In genomic region chr3:56183159-56184133, GRCm38 (mm10) we compare ENCODE assay signal across 8 mouse cellular contexts. TPM values are rescaled to one million over a fixed set of nuclear protein-coding genes. Genes with fewer than 3 reads are reported as not detected.
DNase-seq lines count a peak whose midpoint lies in the region; ATAC-seq and TF ChIP-seq lines count a peak whose summit lies in the region.

Gene Nbea (minus strand): TSS chr3:56183701.

- DNase-seq in embryonic facial prominence, embryonic 10.5 days (ENCODE audit: low spot score): peak; percentile 90
- peak; percentile 83 for DNase-seq in kidney, adult 11 months
- peak; percentile 87 to 90 for DNase-seq in left cerebral cortex, postnatal 25 days (ENCODE audit: low spot score in 2 of 2)
- DNase-seq in midbrain, embryonic 11.5 days (ENCODE audit: low spot score, missing footprints): peak; percentile 99
- peak in 1 of 2 experiments; percentile 8 for DNase-seq in spleen, adult 2 months (ENCODE audit: low read depth in 1 of 2, low spot score in 2 of 2)

- TF ChIP-seq POLR2A in bone marrow, adult 2 months (IDR thresholded peaks at IDR 0.05; ENCODE audit: borderline replicate concordance, control insufficient read depth, low read depth, low read length): no peak
- no peak for TF ChIP-seq POLR2A in spleen, adult 2 months (IDR thresholded peaks at IDR 0.05; ENCODE audit: low read depth, low read length)

- intact Hi-C loops in left cerebral cortex, postnatal 25 days (cut with DNase I): loop anchor here (5.0 to 10.0 kb wide), 5 partner anchors 86 to 1554 kb away; partner anchors contain the start of gene Rnf13

- no peak within 1 kb of the TSS; the same call in 1 of the 2 replicates for H3K27ac ChIP-seq in bone marrow, adult 2 months (ENCODE audit: control insufficient read depth, insufficient read depth, low read depth, low read length, poor library complexity)
- peak within 1 kb of the TSS; percentile 96 for H3K27ac ChIP-seq in embryonic facial prominence, embryonic 10.5 days (replicated peaks)
- H3K27ac ChIP-seq in midbrain, embryonic 11.5 days (ENCODE audit: low read depth, low read length): peak within 1 kb of the TSS; percentile 88
- no peak within 1 kb of the TSS for H3K27ac ChIP-seq in spleen, adult 2 months (ENCODE audit: insufficient read depth, low read length)

- H3K9ac ChIP-seq in midbrain, embryonic 11.5 days (ENCODE audit: low read length): peak within 1 kb of the TSS; percentile 97

- H3K4me1 ChIP-seq in bone marrow, adult 2 months (ENCODE audit: control insufficient read depth, insufficient read depth, low read length): no peaks in the 10 kb centered on the region
- peaks cover 22% of the 10 kb centered on the region for H3K4me1 ChIP-seq in embryonic facial prominence, embryonic 10.5 days
- peaks cover 12% of the 10 kb centered on the region for H3K4me1 ChIP-seq in midbrain, embryonic 11.5 days (ENCODE audit: control insufficient read depth, insufficient read depth, low read length)
- peaks cover 5% of the 10 kb centered on the region for H3K4me1 ChIP-seq in spleen, adult 2 months (ENCODE audit: control insufficient read depth, insufficient read depth, insufficient read length)

- H3K9me3 ChIP-seq in embryonic facial prominence, embryonic 10.5 days: no peaks in the 10 kb centered on the region
- no peaks in the 10 kb centered on the region for H3K9me3 ChIP-seq in midbrain, embryonic 11.5 days (ENCODE audit: control insufficient read depth, low read length)

- no peak for TF ChIP-seq CTCF in bone marrow, adult 2 months (IDR thresholded peaks at IDR 0.05; ENCODE audit: control insufficient read depth, insufficient read depth, low read length)
- no peak for TF ChIP-seq CTCF in spleen, adult 2 months (IDR thresholded peaks at IDR 0.05; ENCODE audit: extremely low read depth, insufficient read depth, insufficient read length, insufficient replicate concordance)

- 4% methylated on average over 117 of the region's 131 CpGs for WGBS in bone marrow, adult 2 months
- 1% methylated on average over 130 of the region's 131 CpGs for WGBS in embryonic facial prominence, embryonic 10.5 days
- under 1% methylated on average over 75 of the region's 131 CpGs for WGBS in midbrain, embryonic 11.5 days
- 2% methylated on average over 118 of the region's 131 CpGs for WGBS in spleen, adult 2 months

- peaks cover 12% of the 10 kb centered on the region for H3K27me3 ChIP-seq in embryonic facial prominence, embryonic 10.5 days (replicated peaks; ENCODE audit: low read depth, poor library complexity, severe bottlenecking)
- no peaks in the 10 kb centered on the region for H3K27me3 ChIP-seq in midbrain, embryonic 11.5 days (ENCODE audit: control insufficient read depth, insufficient read depth, low read length)
- peaks cover 17% of the 10 kb centered on the region for H3K27me3 ChIP-seq in spleen, adult 2 months (ENCODE audit: control insufficient read depth, insufficient read depth, low read length)

- peak within 1 kb of the TSS; percentile 91 for H3K4me2 ChIP-seq in midbrain, embryonic 11.5 days

- ATAC-seq in granulocyte monocyte progenitor cell, adult 5-6 weeks (replicated peaks; ENCODE audit: poor library complexity, severe bottlenecking): peak; percentile 75
- peak; percentile 84 for ATAC-seq in midbrain, embryonic 11.5 days (ENCODE audit: low FRiP score)
- no peak for ATAC-seq in erythroid progenitor cell, adult 5-6 weeks (replicated peaks; ENCODE audit: low FRiP score, poor library complexity, severe bottlenecking)

- peak within 1 kb of the TSS; percentile 18 for H3K4me3 ChIP-seq in bone marrow, adult 2 months (replicated peaks; ENCODE audit: control insufficient read depth, low read depth, low read length)
- H3K4me3 ChIP-seq in embryonic facial prominence, embryonic 10.5 days: peak within 1 kb of the TSS; percentile 95
- peak within 1 kb of the TSS; percentile 96 for H3K4me3 ChIP-seq in midbrain, embryonic 11.5 days (ENCODE audit: low read depth, low read length)
- peak within 1 kb of the TSS; percentile 47 for H3K4me3 ChIP-seq in spleen, adult 2 months (ENCODE audit: extremely low read depth, insufficient read depth, insufficient read length)

- no peaks in the 10 kb centered on the region for H3K36me3 ChIP-seq in embryonic facial prominence, embryonic 10.5 days (replicated peaks)
- no peaks in the 10 kb centered on the region for H3K36me3 ChIP-seq in midbrain, embryonic 11.5 days (ENCODE audit: control insufficient read depth, insufficient read depth, low read length)
- no peaks in the 10 kb centered on the region for H3K36me3 ChIP-seq in spleen, adult 2 months (ENCODE audit: control insufficient read depth, insufficient read depth, low read length)

RNA-seq across cellular contexts. Expression of gene Nbea, which starts in this region (rescaled TPM):
- 0.84 and 1.9 TPM in 2 replicates for polyA plus RNA-seq in bone marrow, adult 2 months (2011; ENCODE audit: insufficient read depth, insufficient read length, low replicate concordance, missing spikeins)
- polyA plus RNA-seq in embryonic facial prominence, embryonic 10.5 days (2016; fragmentation: Nextera tagmentation; extraction: Ambion mirVana): 13.5 and 17.1 TPM in 2 replicates
- total RNA-seq in granulocyte monocyte progenitor cell, adult 5-6 weeks (2014; fragmentation: Nextera tagmentation): not detected in 2 replicates
- total RNA-seq in granulocyte monocyte progenitor cell, adult 5-6 weeks (2017): 0.04 TPM in 1 of 2 replicates, not detected in the other
- 100 to 1,000 TPM; 180 to 185 TPM for total RNA-seq in left cerebral cortex, postnatal 25 days (2021)
- polyA plus RNA-seq in midbrain, embryonic 11.5 days (2014; fragmentation: Nextera tagmentation; extraction: Ambion mirVana): 25.7 and 27.2 TPM in 2 replicates
- 1.3 and 1.6 TPM in 2 replicates for polyA plus RNA-seq in spleen, adult 2 months (2012; rRNA removed)
- 1.3 TPM in 1 of 2 replicates, not detected in the other for total RNA-seq in erythroid progenitor cell, adult 5-6 weeks (2015; ENCODE audit: low replicate concordance)
- 0.30 TPM in 1 of 2 replicates, not detected in the other for total RNA-seq in erythroid progenitor cell, adult 5-6 weeks (2017; ENCODE audit: low replicate concordance)

Comparison
In these comparisons a context has a peak if more than half of its experiments do, and no peak if none do; other contexts are left out.
1. RNA of gene Nbea (total RNA-seq): 180 to 185 TPM in left cerebral cortex, postnatal 25 days; 0.30 to 1.3 TPM in erythroid progenitor cell, adult 5-6 weeks and 0.04 TPM in granulocyte monocyte progenitor cell, adult 5-6 weeks; every median in the first group is over 10 times any median in the second.
2. Peak in ATAC-seq in granulocyte monocyte progenitor cell, adult 5-6 weeks; RNA of the gene not detected or under 1 TPM.
3. H3K27ac ChIP-seq: peak in embryonic facial prominence, embryonic 10.5 days (single experiment) and midbrain, embryonic 11.5 days (single experiment); none in bone marrow, adult 2 months (single experiment) and spleen, adult 2 months (single experiment).
4. H3K4me3 ChIP-seq: peak in every context shown above with its lines; median percentile 96 in midbrain, embryonic 11.5 days; 95 in embryonic facial prominence, embryonic 10.5 days; 47 in spleen, adult 2 months; 18 in bone marrow, adult 2 months.